ENCODE assay signal across 7 mouse cellular contexts in the genomic region with DNA sequence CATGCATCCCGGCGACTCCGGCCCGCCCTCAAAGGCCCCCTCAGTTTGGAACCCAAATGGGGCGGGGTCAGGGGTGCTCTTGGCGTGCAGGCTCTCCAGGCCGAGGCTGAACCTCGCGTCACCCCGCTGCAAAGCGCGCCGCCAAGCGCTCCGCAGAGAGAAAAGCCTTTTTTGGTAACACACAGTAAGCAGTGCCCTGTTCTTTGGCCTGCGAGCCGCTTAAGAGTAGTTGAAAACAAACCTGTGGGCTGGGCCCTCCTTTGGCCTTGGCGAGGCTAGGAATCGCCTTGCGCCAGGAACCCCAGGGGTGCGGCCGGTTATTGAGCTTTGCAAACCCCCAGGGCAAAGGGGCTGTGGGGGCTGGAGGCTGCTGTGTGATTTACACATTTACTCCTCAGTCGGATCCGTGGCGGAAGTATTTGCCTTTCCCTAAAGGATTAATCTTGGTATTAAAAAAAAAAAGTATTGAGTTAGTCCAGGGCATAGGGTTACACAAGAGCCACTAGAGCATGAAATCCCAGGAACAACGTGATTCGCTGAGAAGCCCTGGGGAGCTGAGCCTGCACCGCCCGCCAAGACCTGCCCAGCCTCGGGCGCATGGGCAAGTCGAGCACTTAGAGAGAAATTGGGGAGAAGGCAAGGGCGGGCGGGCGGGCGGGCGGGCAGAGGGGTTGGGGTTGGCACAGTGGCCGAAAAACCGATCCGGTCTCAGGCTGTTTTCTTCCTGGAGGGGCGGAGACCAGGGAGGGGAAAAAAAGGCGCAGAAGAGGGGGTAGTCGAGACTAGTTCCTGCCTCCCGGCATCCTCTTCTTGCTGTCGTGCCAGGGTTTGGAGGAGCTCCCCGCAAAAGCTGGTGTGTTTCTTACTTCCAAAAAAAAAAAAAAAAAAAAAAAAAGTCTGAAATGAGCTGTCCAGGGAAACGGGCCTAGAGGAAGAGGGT. TPM values are rescaled to one million over a fixed set of nuclear protein-coding genes. Genes with fewer than 3 reads are reported as not detected.
DNase-seq lines count a peak whose midpoint lies in the region; ATAC-seq lines count a peak whose summit lies in the region.

No protein-coding gene starts in this region.

- no peaks in the 10 kb centered on the region for H3K36me3 ChIP-seq in intestine, embryonic 16.5 days (ENCODE audit: control insufficient read depth, insufficient read depth, low read length)
- H3K36me3 ChIP-seq in limb, embryonic 15.5 days, result no peaks in the 10 kb centered on the region
- no peaks in the 10 kb centered on the region for H3K36me3 ChIP-seq in midbrain, embryonic 16.5 days (ENCODE audit: control insufficient read depth, insufficient read depth, low read length)

- peak; percentile 40 for ATAC-seq in common myeloid progenitor, adult 5-6 weeks (replicated peaks; ENCODE audit: low read depth, poor library complexity, severe bottlenecking)
- ATAC-seq in intestine, embryonic 16.5 days, result peak; percentile 48
- ATAC-seq in limb, embryonic 15.5 days (ENCODE audit: insufficient number of reproducible peaks, low FRiP score, low TSS enrichment, low read depth), result peak; percentile 57
- no peak for ATAC-seq in midbrain, embryonic 16.5 days

- H3K4me3 ChIP-seq in intestine, embryonic 16.5 days (ENCODE audit: low read length), result peak overlapping the region; percentile 48
- peak overlapping the region; percentile 32 for H3K4me3 ChIP-seq in limb, embryonic 15.5 days
- peak overlapping the region; percentile 23 for H3K4me3 ChIP-seq in midbrain, embryonic 16.5 days (ENCODE audit: low read depth, low read length)

- H3K27ac ChIP-seq in intestine, embryonic 16.5 days (ENCODE audit: low read length), result peak overlapping the region; percentile 99
- peak overlapping the region; percentile 96 for H3K27ac ChIP-seq in limb, embryonic 15.5 days
- H3K27ac ChIP-seq in midbrain, embryonic 16.5 days (ENCODE audit: low read length), result peak overlapping the region; percentile 82

- H3K9ac ChIP-seq in intestine, embryonic 16.5 days (ENCODE audit: low read depth, low read length), result peak overlapping the region; percentile 76
- H3K9ac ChIP-seq in limb, embryonic 15.5 days, result peak overlapping the region; percentile 5; the same call in 1 of the 2 replicates
- peak overlapping the region; percentile 64 for H3K9ac ChIP-seq in midbrain, embryonic 16.5 days (ENCODE audit: low read depth, low read length)

- H3K4me2 ChIP-seq in intestine, embryonic 16.5 days (ENCODE audit: low read depth, low read length), result peak overlapping the region; percentile 80
- H3K4me2 ChIP-seq in limb, embryonic 15.5 days, result peak overlapping the region; percentile 67
- peak overlapping the region; percentile 58 for H3K4me2 ChIP-seq in midbrain, embryonic 16.5 days (ENCODE audit: low read length)

- DNase-seq in adipocyte (ENCODE audit: low spot score), result peak; percentile 97
- DNase-seq in gastrocnemius, postnatal 4 days (ENCODE audit: low spot score in 2 of 2), result peak; percentile 63 to 81
- DNase-seq in spleen, postnatal 14 days (ENCODE audit: low spot score in 2 of 2), result peak; percentile 48 to 65

- 3% methylated on average over 46 of the region's 47 CpGs for WGBS in intestine, embryonic 16.5 days
- under 1% methylated on average over 46 of the region's 47 CpGs for WGBS in limb, embryonic 15.5 days
- under 1% methylated on average over 42 of the region's 47 CpGs for WGBS in midbrain, embryonic 16.5 days

- H3K27me3 ChIP-seq in intestine, embryonic 16.5 days (replicated peaks; ENCODE audit: control insufficient read depth, insufficient read depth, low read length), result no peaks in the 10 kb centered on the region
- H3K27me3 ChIP-seq in limb, embryonic 15.5 days, result no peaks in the 10 kb centered on the region
- no peaks in the 10 kb centered on the region for H3K27me3 ChIP-seq in midbrain, embryonic 16.5 days (ENCODE audit: control insufficient read depth, insufficient read depth, low read depth, low read length)

- no peaks in the 10 kb centered on the region for H3K9me3 ChIP-seq in intestine, embryonic 16.5 days (ENCODE audit: control insufficient read depth, low read length)
- H3K9me3 ChIP-seq in limb, embryonic 15.5 days, result no peaks in the 10 kb centered on the region
- no peaks in the 10 kb centered on the region for H3K9me3 ChIP-seq in midbrain, embryonic 16.5 days (replicated peaks; ENCODE audit: control insufficient read depth, low read length, poor library complexity, severe bottlenecking)

- peaks cover 67% of the 10 kb centered on the region for H3K4me1 ChIP-seq in intestine, embryonic 16.5 days (ENCODE audit: control insufficient read depth, insufficient read depth, low read length)
- H3K4me1 ChIP-seq in limb, embryonic 15.5 days, result peaks cover 81% of the 10 kb centered on the region
- peaks cover 77% of the 10 kb centered on the region for H3K4me1 ChIP-seq in midbrain, embryonic 16.5 days (ENCODE audit: control insufficient read depth, insufficient read depth, low read length)

RNA-seq across cellular contexts. Expression of a gene that starts 3.8 kb away (rescaled TPM):
- 1.9 and 3.6 TPM in 2 replicates for total RNA-seq in common myeloid progenitor, adult 5-6 weeks (2017)
- 10 to 100 TPM; 43.2 to 44.8 TPM for total RNA-seq in gastrocnemius, postnatal 4 days (2021)
- polyA plus RNA-seq in intestine, embryonic 16.5 days (2015; fragmentation: Nextera tagmentation; extraction: Ambion mirVana), result 8.2 and 10.9 TPM in 2 replicates
- 36.0 and 38.5 TPM in 2 replicates for polyA plus RNA-seq in limb, embryonic 15.5 days (2015; fragmentation: Nextera tagmentation; extraction: Ambion mirVana)
- polyA plus RNA-seq in midbrain, embryonic 16.5 days (2015; fragmentation: Nextera tagmentation; extraction: Ambion mirVana), result 69.3 and 76.9 TPM in 2 replicates

RNA-seq across cellular contexts. Expression of a gene that starts 58.4 kb away (rescaled TPM):
- total RNA-seq in common myeloid progenitor, adult 5-6 weeks (2017), result 23.8 and 33.9 TPM in 2 replicates
- total RNA-seq in gastrocnemius, postnatal 4 days (2021), result 10 to 100 TPM; 21.5 to 31.1 TPM
- polyA plus RNA-seq in intestine, embryonic 16.5 days (2015; fragmentation: Nextera tagmentation; extraction: Ambion mirVana), result 7.9 and 9.5 TPM in 2 replicates
- polyA plus RNA-seq in limb, embryonic 15.5 days (2015; fragmentation: Nextera tagmentation; extraction: Ambion mirVana), result 22.0 and 23.3 TPM in 2 replicates
- 56.6 and 57.8 TPM in 2 replicates for polyA plus RNA-seq in midbrain, embryonic 16.5 days (2015; fragmentation: Nextera tagmentation; extraction: Ambion mirVana)

Comparison
In these comparisons a context has a peak if more than half of its experiments do, and no peak if none do; other contexts are left out.
1. H3K9ac ChIP-seq: peak in every context shown above with its lines; median percentile 76 in intestine, embryonic 16.5 days; 64 in midbrain, embryonic 16.5 days; 5 in limb, embryonic 15.5 days.